Mouse (Mus musculus) lung, adult 2 months (tissue): Measurements from ENCODE around the gene Pbx3.

Source experiments
- CTCF ChIP-seq: fragments of 200-500 bp; IDR thresholded peaks from 2 replicates; pipeline ENCODE4 v1.5.1; 2011; ENCODE audit warnings: mild to moderate bottlenecking, low read length, control low read depth; ENCODE audit not compliant: insufficient read depth
- POLR2A ChIP-seq: fragments of 200-500 bp; IDR thresholded peaks from 2 replicates; pipeline ENCODE4 v1.6.1; 2011; ENCODE audit warnings: low read depth, mild to moderate bottlenecking, control low read depth, low read length, borderline replicate concordance; ENCODE audit errors: extremely low read depth

DNA sequence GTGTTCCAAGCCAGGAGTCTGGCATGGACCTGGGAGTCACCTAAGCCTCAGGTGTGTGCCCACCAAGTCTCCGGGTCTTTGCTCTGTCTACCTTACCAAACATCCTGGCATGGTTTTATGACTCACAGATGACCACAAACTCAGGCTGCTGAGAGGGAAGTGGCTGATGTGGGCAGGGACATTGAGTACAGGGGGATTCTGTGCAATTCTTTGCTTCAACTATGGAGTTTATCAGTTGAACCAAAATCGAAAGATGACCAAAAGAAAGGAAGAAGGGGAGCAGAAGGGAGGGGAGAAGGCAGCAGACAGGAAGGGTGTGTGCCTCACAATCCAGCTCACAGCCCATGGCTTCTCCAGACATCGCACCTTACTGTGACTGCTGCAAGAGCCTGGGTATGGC lies 210.5 kb downstream of the Pbx3 start:
- TF ChIP-seq CTCF (no peak), POLR2A (no peak)
